Mouse (Mus musculus) central nervous system, embryonic 14 days (tissue): ENCODE measurements around the gene Hils1. TPM values are rescaled to one million over a fixed set of nuclear protein-coding genes. Genes with fewer than 3 reads are reported as not detected.

ENCODE experiments used
- polyA plus RNA-seq: library from polyadenylated mRNA; depleted of rRNA; stranded (reverse); fragments of >200 nt; gene quantifications from 2 replicates; pipeline ENCODE4 v1.2.3, GENCODE M21; 2012; rRNA removed

The Hils1 gene
- 0.11 TPM in 1 of 2 replicates, not detected in the other for polyA plus RNA-seq

DNA sequence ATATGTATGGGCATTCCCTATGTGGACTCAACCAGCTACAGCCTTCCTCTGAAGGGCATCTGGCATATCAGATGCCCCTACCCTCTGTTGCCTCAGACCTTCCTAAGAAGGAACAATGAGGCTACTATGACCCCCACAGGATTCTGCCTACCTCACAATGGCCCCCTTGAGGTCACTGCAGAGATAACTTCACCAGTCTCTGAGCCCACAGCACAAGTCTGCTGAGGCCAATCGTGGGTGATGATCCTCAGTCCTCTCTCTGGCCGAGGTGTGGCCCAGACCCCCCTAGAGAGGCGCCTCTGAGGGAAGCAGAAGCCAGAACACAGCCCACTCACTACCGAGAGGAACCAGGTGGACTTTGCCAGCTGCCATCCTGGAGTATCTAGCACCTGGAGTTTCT, at the start of gene Hils1:
Gene Hils1, plus strand, starts transcription at position 175 of the 400 bp plus-strand sequence.

DNA sequence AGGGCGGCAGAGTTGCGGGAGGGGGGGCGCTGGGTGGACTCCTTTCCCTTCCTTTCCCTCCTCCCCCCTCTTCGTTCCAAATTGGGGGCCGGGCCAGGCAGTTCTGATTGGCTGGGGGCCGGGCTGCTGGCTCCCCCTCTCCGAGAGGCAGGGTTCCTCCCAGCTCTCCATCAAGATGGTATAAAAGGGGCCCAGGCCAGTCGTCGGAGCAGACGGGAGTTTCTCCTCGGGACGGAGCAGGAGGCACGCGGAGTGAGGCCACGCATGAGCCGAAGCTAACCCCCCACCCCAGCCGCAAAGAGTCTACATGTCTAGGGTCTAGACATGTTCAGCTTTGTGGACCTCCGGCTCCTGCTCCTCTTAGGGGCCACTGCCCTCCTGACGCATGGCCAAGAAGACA, 31.3 kb upstream of the Hils1 start, which contains the start of gene Col1a1:
Gene Col1a1, plus strand, starts transcription at position 180 of the 400 bp plus-strand sequence.

GRCm38 (mm10) chr11:94976199-94976598, 8.8 kb downstream of the Hils1 start, which contains the start of gene Sgca:
TSS of gene Sgca (minus strand) at chr11:94976327.

GRCm38 (mm10) chr11:94990749-94991577, 23.6 kb downstream of the Hils1 start, which contains the start of gene Ppp1r9b:
TSS of gene Ppp1r9b (plus strand) at chr11:94991035.

DNA sequence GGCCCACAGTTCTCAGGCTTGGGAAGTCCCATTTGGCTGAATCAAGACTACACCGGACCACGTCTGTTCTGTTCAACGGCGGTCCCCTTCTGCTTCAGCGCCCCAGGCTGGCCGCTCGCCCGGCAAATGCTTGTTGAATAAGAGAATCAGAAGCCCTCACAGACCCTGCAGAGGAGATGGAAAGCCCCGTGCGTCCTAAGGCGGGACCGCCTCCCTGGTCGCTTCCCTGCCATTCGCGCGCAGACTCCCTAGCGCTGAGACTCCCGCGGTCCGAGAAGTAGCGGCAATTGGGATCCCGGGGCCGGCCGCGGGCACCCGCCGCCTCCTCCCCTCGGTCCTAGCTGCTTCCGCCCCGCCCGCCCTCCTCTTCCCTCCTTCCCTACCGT, 42.2 kb downstream of the Hils1 start, which contains the start of gene Samd14:
Gene Samd14, plus strand, starts transcription at position 251 of the 386 bp plus-strand sequence.

Other genes starting within 250 kb of the Hils1 start
- 0.14 TPM in 1 of 2 replicates, not detected in the other for gene Cdc34b, start 225.8 kb upstream of the Hils1 start, polyA plus RNA-seq
- gene Tmem92, start 184.9 kb upstream of the Hils1 start, polyA plus RNA-seq = not detected in 2 replicates
- 147 and 373 TPM in 2 replicates for gene Col1a1, start 31.4 kb upstream of the Hils1 start, polyA plus RNA-seq
- gene Sgca, start 8.7 kb downstream of the Hils1 start, polyA plus RNA-seq = 0.18 and 5.9 TPM in 2 replicates
- 58.0 and 58.3 TPM in 2 replicates for gene Ppp1r9b, start 23.4 kb downstream of the Hils1 start, polyA plus RNA-seq
- gene Samd14, start 42.3 kb downstream of the Hils1 start, polyA plus RNA-seq = 130 and 138 TPM in 2 replicates
- gene Pdk2, start 73.8 kb downstream of the Hils1 start, polyA plus RNA-seq = 16.6 and 21.0 TPM in 2 replicates
- gene Itga3, start 109.2 kb downstream of the Hils1 start, polyA plus RNA-seq = 17.3 and 22.0 TPM in 2 replicates
- 0.49 and 2.0 TPM in 2 replicates for gene Dlx3, start 152.5 kb downstream of the Hils1 start, polyA plus RNA-seq
- 0.02 and 0.73 TPM in 2 replicates for gene Dlx4, start 178.7 kb downstream of the Hils1 start, polyA plus RNA-seq